Mouse (Mus musculus) lung, postnatal 36 days (tissue): ENCODE data around the gene Hoga1.
A peak's percentile ranks its signal among the peaks of the same experiment; 100 is the strongest.

ENCODE experiments used
- DNase-seq: peaks from one replicate; pipeline ENCODE4 v3.0.0; 2022; ENCODE audit warnings: mixed read lengths

The Hoga1 gene

GRCm38 (mm10) chr19:42026158-42026557, 19.3 kb upstream of the Hoga1 start:
- DNase-seq, result peak; percentile 93

- DNase-seq, result no peak
These were observed 14.3 kb upstream of the Hoga1 start for GRCm38 (mm10) chr19:42031112-42031511.

GRCm38 (mm10) chr19:42033611-42034010, 11.8 kb upstream of the Hoga1 start:
- no peak for DNase-seq

- no peak for DNase-seq
These were observed 11.1 kb upstream of the Hoga1 start for GRCm38 (mm10) chr19:42034146-42034775.

GRCm38 (mm10) chr19:42034881-42035455, 10.4 kb upstream of the Hoga1 start:
- DNase-seq, result no peak

- DNase-seq, result peak; percentile 94
These were observed 9.8 kb upstream of the Hoga1 start, which contains the start of gene Ankrd2 for GRCm38 (mm10) chr19:42035456-42036248. Gene Ankrd2, plus strand, starts transcription at chr19:42036000.

GRCm38 (mm10) chr19:42036357-42036756, 9.1 kb upstream of the Hoga1 start:
- DNase-seq, result no peak

GRCm38 (mm10) chr19:42037167-42037702, 8.2 kb upstream of the Hoga1 start:
- DNase-seq, result no peak

- no peak for DNase-seq
These were observed 7.1 kb upstream of the Hoga1 start for GRCm38 (mm10) chr19:42038310-42038709.

- DNase-seq, result no peak
These were observed 1.4 kb upstream of the Hoga1 start for GRCm38 (mm10) chr19:42043988-42044387.

- DNase-seq, result no peak
These were observed 4.8 kb downstream of the Hoga1 start for GRCm38 (mm10) chr19:42050251-42050650.

GRCm38 (mm10) chr19:42051351-42051750, 5.9 kb downstream of the Hoga1 start:
- no peak for DNase-seq

GRCm38 (mm10) chr19:42051948-42052347, 6.5 kb downstream of the Hoga1 start, which contains the start of gene 4933411K16Rik:
Gene 4933411K16Rik, plus strand, starts transcription at chr19:42052248.
- no peak for DNase-seq

- DNase-seq, result peak; percentile 61
These were observed 8.8 kb downstream of the Hoga1 start for GRCm38 (mm10) chr19:42054255-42054654.

GRCm38 (mm10) chr19:42055881-42056280, 10.5 kb downstream of the Hoga1 start:
- DNase-seq, result no peak

- DNase-seq, result no peak
These were observed 11.5 kb downstream of the Hoga1 start for GRCm38 (mm10) chr19:42056719-42057409.

GRCm38 (mm10) chr19:42058426-42058825, 13.0 kb downstream of the Hoga1 start:
- peak; percentile 11 for DNase-seq

- DNase-seq, result no peak
These were observed 16.0 kb downstream of the Hoga1 start for GRCm38 (mm10) chr19:42061443-42061842.

- peak; percentile 74 for DNase-seq
These were observed 23.2 kb downstream of the Hoga1 start for GRCm38 (mm10) chr19:42068441-42069240.

- peak; percentile 69 for DNase-seq
These were observed 23.8 kb downstream of the Hoga1 start for GRCm38 (mm10) chr19:42069241-42069525.

- DNase-seq, result peak; percentile 22
These were observed 25.8 kb downstream of the Hoga1 start for GRCm38 (mm10) chr19:42071221-42071620.
